Comparison of ENCODE assay signal across 9 mouse cellular contexts in the genomic region with DNA sequence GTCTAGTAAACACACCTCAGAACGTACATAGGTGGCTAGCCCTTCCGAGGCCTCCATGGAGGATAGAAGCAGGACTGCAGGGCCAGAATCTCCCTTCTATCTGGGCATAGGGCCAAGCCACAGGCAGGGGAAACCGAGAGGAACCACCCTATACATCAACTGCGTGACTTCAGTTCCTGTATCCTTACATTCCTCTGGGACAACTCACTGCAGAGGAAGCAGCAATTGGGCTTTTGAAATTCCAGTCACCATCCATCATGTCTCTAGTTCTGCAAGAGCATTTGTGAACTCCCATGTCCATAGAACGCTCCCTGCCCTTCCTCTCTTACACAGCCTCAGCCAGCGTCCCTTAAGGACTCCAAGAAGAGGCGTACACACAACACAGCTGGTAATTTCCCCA. TPM values are rescaled to one million over a fixed set of nuclear protein-coding genes. Genes with fewer than 3 reads are reported as not detected.
A peak's percentile ranks its signal among the peaks of the same experiment; 100 is the strongest.
DNase-seq lines count a peak whose midpoint lies in the region; ATAC-seq lines count a peak whose summit lies in the region.
"Had no signal": no experiment of that assay in that cellular context is flagged by ENCODE, and none has a peak within 500 bp of the region (broad histone marks: within the 10 kb centered on the region; RNA-seq: fewer than 3 reads in every experiment).

No protein-coding gene starts in this region.

- no peaks in the 10 kb centered on the region for H3K36me3 ChIP-seq in heart, embryonic 11.5 days (ENCODE audit: control insufficient read depth, insufficient read depth, low read length)
- H3K36me3 ChIP-seq in kidney, embryonic 16.5 days (ENCODE audit: insufficient read depth, low read length) = no peaks in the 10 kb centered on the region
- H3K36me3 ChIP-seq in hindbrain, embryonic 16.5 days (ENCODE audit: control insufficient read depth, insufficient read depth, low read length) = no peaks in the 10 kb centered on the region

- H3K4me3 ChIP-seq in heart, embryonic 11.5 days (ENCODE audit: low read depth, low read length) = no peak overlapping the region
- H3K4me3 ChIP-seq in kidney, embryonic 16.5 days (ENCODE audit: low read length) = no peak overlapping the region
- no peak overlapping the region for H3K4me3 ChIP-seq in hindbrain, embryonic 16.5 days (ENCODE audit: low read length)

- peak; percentile 55; the same call in 1 of the 2 replicates for ATAC-seq in heart, embryonic 11.5 days (replicated peaks; ENCODE audit: insufficient number of reproducible peaks, low FRiP score, low TSS enrichment)
- peak; percentile 39; the same call in 1 of the 2 replicates for ATAC-seq in common myeloid progenitor, adult 5-6 weeks (replicated peaks; ENCODE audit: low read depth, poor library complexity, severe bottlenecking)
- peak; percentile 90 for ATAC-seq in kidney, embryonic 16.5 days (ENCODE audit: low FRiP score, low TSS enrichment)
- peak; percentile 58; the same call in 1 of the 2 replicates for ATAC-seq in megakaryocyte progenitor cell, adult 5-6 weeks (replicated peaks; ENCODE audit: poor library complexity)
- no peak for ATAC-seq in hindbrain, embryonic 16.5 days

- peak overlapping the region; percentile 10; the same call in 1 of the 2 replicates for H3K27ac ChIP-seq in heart, embryonic 11.5 days (ENCODE audit: low read depth, low read length)
- peak overlapping the region; percentile 79 for H3K27ac ChIP-seq in kidney, embryonic 16.5 days (ENCODE audit: low read length)
- H3K27ac ChIP-seq in hindbrain, embryonic 16.5 days (ENCODE audit: low read depth, low read length) = no peak overlapping the region

- H3K4me1 ChIP-seq in heart, embryonic 11.5 days (ENCODE audit: control insufficient read depth, insufficient read depth, low read length) = no peaks in the 10 kb centered on the region
- peaks cover 19% of the 10 kb centered on the region for H3K4me1 ChIP-seq in kidney, embryonic 16.5 days (ENCODE audit: insufficient read depth, low read length)
- H3K4me1 ChIP-seq in hindbrain, embryonic 16.5 days (ENCODE audit: control insufficient read depth, insufficient read depth, low read depth, low read length) = no peaks in the 10 kb centered on the region

- WGBS in heart, embryonic 11.5 days (ENCODE audit: insufficient replicate concordance) = 59% methylated on average over 7 of the region's 7 CpGs
- WGBS in kidney, embryonic 16.5 days = 49% methylated on average over 7 of the region's 7 CpGs
- 76% methylated on average over 7 of the region's 7 CpGs for WGBS in hindbrain, embryonic 16.5 days

- intact Hi-C loops in heart, postnatal 14 days (cut with DNase I) = no loop called here

- no peak for DNase-seq in heart, postnatal 14 days
- DNase-seq in retina, postnatal 1 day = no peak
- DNase-seq in thymus, postnatal 10 days (ENCODE audit: low spot score in 2 of 2) = no peak
- DNase-seq: midbrain, embryonic 14.5 days had no signal

- no peaks in the 10 kb centered on the region for H3K27me3 ChIP-seq in heart, embryonic 11.5 days (ENCODE audit: control insufficient read depth, insufficient read depth, low read length)
- no peaks in the 10 kb centered on the region for H3K27me3 ChIP-seq in kidney, embryonic 16.5 days (ENCODE audit: insufficient read depth, low read length)
- no peaks in the 10 kb centered on the region for H3K27me3 ChIP-seq in hindbrain, embryonic 16.5 days (replicated peaks; ENCODE audit: control insufficient read depth, insufficient read depth, low read length)

- no peak overlapping the region for H3K9ac ChIP-seq in heart, embryonic 11.5 days (ENCODE audit: low read depth, low read length)
- H3K9ac ChIP-seq in kidney, embryonic 16.5 days (replicated peaks; ENCODE audit: low read length) = no peak overlapping the region
- H3K9ac ChIP-seq in hindbrain, embryonic 16.5 days (ENCODE audit: low read depth, low read length) = no peak overlapping the region

- no peaks in the 10 kb centered on the region for H3K9me3 ChIP-seq in heart, embryonic 11.5 days (replicated peaks; ENCODE audit: control insufficient read depth, low read length)
- no peaks in the 10 kb centered on the region for H3K9me3 ChIP-seq in kidney, embryonic 16.5 days (ENCODE audit: low read length)
- no peaks in the 10 kb centered on the region for H3K9me3 ChIP-seq in hindbrain, embryonic 16.5 days (ENCODE audit: control insufficient read depth, low read length)

- no peak overlapping the region for H3K4me2 ChIP-seq in heart, embryonic 11.5 days
- H3K4me2 ChIP-seq in kidney, embryonic 16.5 days (replicated peaks; ENCODE audit: low read depth, low read length) = no peak overlapping the region
- no peak overlapping the region for H3K4me2 ChIP-seq in hindbrain, embryonic 16.5 days (ENCODE audit: low read length)

RNA-seq across cellular contexts. Expression of gene Adgrf5, which starts 47.3 kb away (rescaled TPM):
- 13.9 and 20.8 TPM in 2 replicates for polyA plus RNA-seq in heart, embryonic 11.5 days (2014; fragmentation: Nextera tagmentation; extraction: Ambion mirVana)
- total RNA-seq in heart, postnatal 14 days (2021) = 100 to 1,000 TPM; 256 to 273 TPM
- total RNA-seq in common myeloid progenitor, adult 5-6 weeks (2017) = not detected in 2 replicates
- polyA plus RNA-seq in kidney, embryonic 16.5 days (2015; fragmentation: Nextera tagmentation; extraction: Ambion mirVana) = 25.5 and 26.7 TPM in 2 replicates
- 0.05 TPM in 1 of 2 replicates, not detected in the other for total RNA-seq in megakaryocyte progenitor cell, adult 5-6 weeks (2015)
- not detected in 2 replicates for total RNA-seq in megakaryocyte progenitor cell, adult 5-6 weeks (2017)
- polyA plus RNA-seq in hindbrain, embryonic 16.5 days (2015; fragmentation: Nextera tagmentation; extraction: Ambion mirVana) = 8.0 and 10.4 TPM in 2 replicates

Comparison
In these comparisons a context has a peak if more than half of its experiments do, and no peak if none do; other contexts are left out.
1. RNA of gene Adgrf5, which starts 47.3 kb away (total RNA-seq): 256 to 273 TPM in heart, postnatal 14 days; 0.05 TPM in megakaryocyte progenitor cell, adult 5-6 weeks and not detected in common myeloid progenitor, adult 5-6 weeks; every median in the first group is over 100 times any median in the second.